Mouse (Mus musculus): ENCODE results near the gene Hmcn1. TPM values are rescaled to one million over a fixed set of nuclear protein-coding genes. Genes with fewer than 3 reads are reported as not detected.

Hmcn1 gene
- total and polyA plus RNA-seq, 3 experiments, result not detected

DNA sequence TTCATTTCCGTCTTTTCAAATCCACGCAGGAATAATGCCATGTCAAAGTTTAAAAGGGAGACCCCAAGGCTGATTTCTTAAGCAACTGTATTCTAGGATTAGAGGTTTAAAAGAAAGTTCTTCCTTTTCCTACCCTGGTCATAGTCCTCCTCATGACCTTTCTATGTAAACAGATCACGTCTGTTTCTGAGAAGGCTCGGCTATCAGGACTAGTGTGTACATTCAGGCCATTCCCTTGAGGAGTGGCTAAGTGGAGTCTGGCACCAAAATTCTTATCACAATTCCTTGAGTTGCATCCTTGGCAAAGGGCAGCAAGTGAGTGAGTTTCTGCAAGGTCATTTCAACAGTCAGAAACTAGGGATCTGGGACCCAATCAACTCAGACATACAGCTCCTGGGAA is 56.4 kb downstream of the Hmcn1 start:
- Histone ChIP-seq H3K4me3 (ENCODE audit: control insufficient read depth in 1 of 2, insufficient read depth in 1 of 2, low read depth in 2 of 2, low read length in 2 of 2) (no peak overlapping the region), H3K27ac (ENCODE audit: control insufficient read depth, low read depth, low read length) (no peak overlapping the region), H3K9me3 (replicated peaks; ENCODE audit: insufficient read depth, low read length) (no peaks in the 10 kb centered on the region), H3K79me2 (ENCODE audit: control insufficient read depth, insufficient read depth, low read length, poor library complexity) (no peaks in the 10 kb centered on the region), H3K4me1 (ENCODE audit: control insufficient read depth in 1 of 2, insufficient read depth in 2 of 2, low read length in 2 of 2) (no peaks in the 10 kb centered on the region), H3K36me3 (ENCODE audit: control insufficient read depth in 1 of 2, insufficient read depth in 2 of 2, low read length in 2 of 2) (no peaks in the 10 kb centered on the region), H3K9ac (ENCODE audit: control insufficient read depth, low read depth, low read length, poor library complexity, severe bottlenecking) (no peak overlapping the region), H3K27me3 (ENCODE audit: control insufficient read depth in 1 of 2, insufficient read depth in 2 of 2, low read length in 2 of 2) (peaks cover 0 to 10% of the 10 kb centered on the region in 2 experiments)
- no peak for TF ChIP-seq GABPA (IDR thresholded peaks at IDR 0.05; ENCODE audit: low read depth, low read length)
- no peak for DNase-seq (ENCODE audit: low read depth, low spot score)

DNA sequence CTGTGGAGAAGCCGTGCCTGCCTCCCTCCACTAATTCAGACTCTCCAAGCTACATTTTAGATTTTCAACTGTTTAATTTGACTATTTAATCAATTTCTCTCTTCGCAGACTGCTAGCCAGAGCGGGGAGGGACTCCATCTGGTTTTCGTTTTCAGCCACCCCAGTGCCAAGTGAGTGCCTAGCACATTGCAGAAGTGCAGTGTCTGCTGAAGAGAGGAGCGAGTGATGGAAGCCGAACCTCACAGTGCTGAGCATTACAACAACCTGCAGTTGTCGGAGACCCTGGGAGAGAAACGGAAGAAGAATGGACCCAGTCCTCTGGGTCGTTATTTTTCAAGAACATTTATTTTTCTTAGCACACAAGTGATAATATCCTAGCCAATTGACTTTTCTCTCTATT is 59.6 kb downstream of the Hmcn1 start:
- TF ChIP-seq CHD1 (IDR thresholded peaks at IDR 0.05; ENCODE audit: low read depth, low read length) (no peak), CTCF (IDR thresholded peaks at IDR 0.05 in 2 of 3, conservative IDR thresholded peaks at IDR 0.05 in 1 of 3; ENCODE audit: control insufficient read depth in 1 of 3, insufficient read depth in 1 of 3, low read depth in 2 of 3, low read length in 3 of 3, poor library complexity in 1 of 3, severe bottlenecking in 1 of 3) (no peak), POLR2AphosphoS5 (IDR thresholded peaks at IDR 0.05; ENCODE audit: borderline replicate concordance, low read depth, low read length) (no peak), CHD2 (IDR thresholded peaks at IDR 0.05; ENCODE audit: low read length) (no peak)
- DNase-seq (ENCODE audit: low read depth, low spot score), result no peak
- Histone ChIP-seq H3K36me3 (ENCODE audit: control insufficient read depth in 1 of 2, insufficient read depth in 2 of 2, low read length in 2 of 2) (no peaks in the 10 kb centered on the region), H3K9ac (ENCODE audit: control insufficient read depth, low read depth, low read length, poor library complexity, severe bottlenecking) (no peak overlapping the region), H3K79me2 (ENCODE audit: control insufficient read depth, insufficient read depth, low read length, poor library complexity) (no peaks in the 10 kb centered on the region), H3K27me3 (ENCODE audit: control insufficient read depth in 1 of 2, insufficient read depth in 2 of 2, low read length in 2 of 2) (peaks cover 0 to 8% of the 10 kb centered on the region in 2 experiments), H3K9me3 (replicated peaks; ENCODE audit: insufficient read depth, low read length) (no peaks in the 10 kb centered on the region), H3K4me3 (ENCODE audit: control insufficient read depth in 1 of 2, insufficient read depth in 1 of 2, low read depth in 2 of 2, low read length in 2 of 2) (no peak overlapping the region), H3K27ac (ENCODE audit: control insufficient read depth, low read depth, low read length) (no peak overlapping the region), H3K4me1 (ENCODE audit: control insufficient read depth in 1 of 2, insufficient read depth in 2 of 2, low read length in 2 of 2) (no peaks in the 10 kb centered on the region)

DNA sequence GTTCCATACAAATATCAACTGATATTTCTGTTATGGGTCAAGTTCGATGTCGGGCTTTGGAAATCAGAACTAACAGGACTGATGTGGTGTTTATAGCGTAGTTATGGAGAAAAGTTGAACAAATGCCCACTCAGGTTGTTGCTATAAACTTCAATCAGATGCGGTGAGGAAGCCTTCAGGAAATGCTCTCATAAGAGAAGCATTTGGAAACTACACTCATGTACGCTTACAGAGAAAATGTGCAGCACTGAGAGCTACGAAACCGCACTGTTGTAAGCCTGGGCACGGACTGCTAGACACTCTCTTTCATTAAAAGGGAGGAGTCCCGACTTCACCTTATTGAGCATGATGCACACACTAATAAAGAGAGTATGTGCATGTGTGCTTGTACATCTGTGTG is 72.4 kb downstream of the Hmcn1 start:
- H3K36me3 ChIP-seq (ENCODE audit: control insufficient read depth in 1 of 2, insufficient read depth in 2 of 2, low read length in 2 of 2), result no peaks in the 10 kb centered on the region
- no peak for TF ChIP-seq ETS1 (IDR thresholded peaks at IDR 0.05; ENCODE audit: low read depth, low read length)
- no peak for TF ChIP-seq SIN3A (IDR thresholded peaks at IDR 0.05; ENCODE audit: low read length)
- peaks cover 2 to 8% of the 10 kb centered on the region in 2 experiments; a peak in 3 of 4 replicates for H3K27me3 ChIP-seq (ENCODE audit: control insufficient read depth in 1 of 2, insufficient read depth in 2 of 2, low read length in 2 of 2)
- H3K4me1 ChIP-seq (ENCODE audit: control insufficient read depth in 1 of 2, insufficient read depth in 2 of 2, low read length in 2 of 2), result no peaks in the 10 kb centered on the region
- H3K79me2 ChIP-seq (ENCODE audit: control insufficient read depth, insufficient read depth, low read length, poor library complexity), result no peaks in the 10 kb centered on the region
- no peak for DNase-seq (ENCODE audit: low read depth, low spot score)
- H3K27ac ChIP-seq (ENCODE audit: control insufficient read depth, low read depth, low read length), result no peak overlapping the region
- H3K9me3 ChIP-seq (replicated peaks; ENCODE audit: insufficient read depth, low read length), result no peaks in the 10 kb centered on the region
- no peak overlapping the region for H3K4me3 ChIP-seq (ENCODE audit: control insufficient read depth in 1 of 2, insufficient read depth in 1 of 2, low read depth in 2 of 2, low read length in 2 of 2)
- no peak overlapping the region for H3K9ac ChIP-seq (ENCODE audit: control insufficient read depth, low read depth, low read length, poor library complexity, severe bottlenecking)

DNA sequence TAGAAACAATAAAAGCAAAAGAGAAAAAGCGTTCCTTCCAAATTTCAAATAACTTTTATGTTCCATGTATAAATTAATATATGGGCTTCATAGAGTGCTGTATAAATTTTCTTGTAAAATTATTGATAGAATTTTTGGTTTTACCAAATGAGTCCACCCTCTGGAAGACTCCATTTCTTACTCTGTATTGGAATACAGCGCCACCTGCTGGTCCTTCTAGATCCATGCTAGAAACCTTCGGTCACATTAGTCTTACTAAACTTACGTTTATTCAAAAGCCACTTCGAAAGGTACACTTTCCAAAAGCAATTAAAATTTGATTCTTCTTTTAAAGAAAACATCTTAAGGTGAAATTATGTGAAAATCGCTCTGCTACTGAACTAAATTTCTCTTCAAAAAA is 73.0 kb downstream of the Hmcn1 start:
- TF ChIP-seq RAD21 (IDR thresholded peaks at IDR 0.05; ENCODE audit: low read depth, low read length) (peak; percentile 64), CTCF (IDR thresholded peaks at IDR 0.05 in 2 of 3, conservative IDR thresholded peaks at IDR 0.05 in 1 of 3; ENCODE audit: control insufficient read depth in 1 of 3, insufficient read depth in 1 of 3, low read depth in 2 of 3, low read length in 3 of 3, poor library complexity in 1 of 3, severe bottlenecking in 1 of 3) (peak; percentile 43 to 75 (median 56)), POLR2A (IDR thresholded peaks at IDR 0.05; ENCODE audit: control insufficient read depth in 1 of 2, insufficient read depth in 1 of 2, low read depth in 1 of 2, low read length in 2 of 2, poor library complexity in 1 of 2) (no peak), SMC3 (IDR thresholded peaks at IDR 0.05; ENCODE audit: low read depth, low read length) (peak; percentile 65), ZNF384 (IDR thresholded peaks at IDR 0.05; ENCODE audit: low read depth, low read length) (no peak), ZC3H11A (IDR thresholded peaks at IDR 0.05; ENCODE audit: low read depth, low read length) (peak; percentile 19; the same call in 1 of the 2 replicates)
- no peak overlapping the region for H3K27ac ChIP-seq (ENCODE audit: control insufficient read depth, low read depth, low read length)
- DNase-seq (ENCODE audit: low read depth, low spot score), result peak; percentile 68

More for the DNA sequence above, 73.0 kb downstream of the Hmcn1 start:
- no peaks in the 10 kb centered on the region for H3K36me3 ChIP-seq (ENCODE audit: control insufficient read depth in 1 of 2, insufficient read depth in 2 of 2, low read length in 2 of 2)
- H3K9ac ChIP-seq (ENCODE audit: control insufficient read depth, low read depth, low read length, poor library complexity, severe bottlenecking), result no peak overlapping the region
- H3K4me1 ChIP-seq (ENCODE audit: control insufficient read depth in 1 of 2, insufficient read depth in 2 of 2, low read length in 2 of 2), result no peaks in the 10 kb centered on the region
- H3K4me3 ChIP-seq (ENCODE audit: control insufficient read depth in 1 of 2, insufficient read depth in 1 of 2, low read depth in 2 of 2, low read length in 2 of 2), result no peak overlapping the region
- no peaks in the 10 kb centered on the region for H3K9me3 ChIP-seq (replicated peaks; ENCODE audit: insufficient read depth, low read length)
- peaks cover 2 to 8% of the 10 kb centered on the region in 2 experiments; a peak in 3 of 4 replicates for H3K27me3 ChIP-seq (ENCODE audit: control insufficient read depth in 1 of 2, insufficient read depth in 2 of 2, low read length in 2 of 2)
- no peaks in the 10 kb centered on the region for H3K79me2 ChIP-seq (ENCODE audit: control insufficient read depth, insufficient read depth, low read length, poor library complexity)
